Mouse (Mus musculus): Measurements from ENCODE around the gene Clcn6. TPM values are rescaled to one million over a fixed set of nuclear protein-coding genes. Genes with fewer than 3 reads are reported as not detected.

The Clcn6 gene
- total RNA-seq, 2 experiments from 2014 or later, result 93.9 to 94.5 TPM

DNA sequence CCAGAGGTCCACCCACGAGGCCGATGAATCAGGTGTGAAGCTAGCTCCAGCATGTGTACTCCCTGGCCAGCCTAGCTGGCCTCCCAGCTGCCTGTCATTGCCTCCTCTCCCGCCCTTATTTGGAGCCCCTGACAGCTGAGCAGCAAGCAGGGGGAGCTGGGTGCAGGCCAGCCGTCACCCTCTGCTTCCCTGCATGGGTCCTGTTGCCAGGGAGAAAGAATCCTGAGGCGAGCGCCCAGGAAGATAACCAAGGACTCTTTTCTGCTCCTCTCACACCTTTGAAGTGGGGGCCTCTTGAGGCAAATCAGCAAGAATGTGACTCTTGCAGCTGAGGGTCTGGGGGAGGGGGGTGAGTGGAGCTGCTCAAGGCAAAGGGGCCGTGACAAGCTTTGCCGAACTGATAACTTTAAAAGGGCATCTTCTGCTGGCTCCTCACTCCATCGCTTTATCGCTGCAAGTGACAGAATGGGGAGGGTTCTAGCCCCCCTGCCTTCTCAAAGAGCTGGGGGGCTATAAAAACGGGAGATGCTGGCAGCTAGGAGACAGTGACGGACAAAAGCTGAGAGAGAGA lies 38.3 kb downstream of the Clcn6 start, which contains the start of gene Nppa:
TSS of gene Nppa (plus strand) at position 521 of the 571 bp plus-strand sequence.
- no peak for DNase-seq (ENCODE audit: low spot score in 2 of 2)

DNA sequence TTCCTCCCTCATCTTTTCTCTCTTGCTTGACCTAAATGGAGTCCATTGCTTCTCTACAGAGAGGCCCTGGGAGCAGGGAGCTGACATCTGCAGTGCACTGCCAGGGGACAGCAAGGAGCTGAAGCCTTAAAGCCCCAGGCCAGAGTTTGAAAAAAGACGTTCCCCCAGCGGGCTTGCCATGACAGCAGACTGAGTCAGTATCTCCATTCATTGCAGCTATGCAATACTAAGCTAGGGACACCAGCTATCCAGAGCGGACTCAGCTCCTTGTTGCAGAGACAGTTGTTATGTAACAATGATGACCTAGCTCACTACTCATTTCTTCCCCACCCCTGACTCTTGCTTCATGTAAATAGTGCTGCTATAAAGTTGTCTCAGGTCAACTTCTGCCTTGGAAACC lies 43.3 kb downstream of the Clcn6 start:
- DNase-seq (ENCODE audit: low spot score in 2 of 2), result no peak

DNA sequence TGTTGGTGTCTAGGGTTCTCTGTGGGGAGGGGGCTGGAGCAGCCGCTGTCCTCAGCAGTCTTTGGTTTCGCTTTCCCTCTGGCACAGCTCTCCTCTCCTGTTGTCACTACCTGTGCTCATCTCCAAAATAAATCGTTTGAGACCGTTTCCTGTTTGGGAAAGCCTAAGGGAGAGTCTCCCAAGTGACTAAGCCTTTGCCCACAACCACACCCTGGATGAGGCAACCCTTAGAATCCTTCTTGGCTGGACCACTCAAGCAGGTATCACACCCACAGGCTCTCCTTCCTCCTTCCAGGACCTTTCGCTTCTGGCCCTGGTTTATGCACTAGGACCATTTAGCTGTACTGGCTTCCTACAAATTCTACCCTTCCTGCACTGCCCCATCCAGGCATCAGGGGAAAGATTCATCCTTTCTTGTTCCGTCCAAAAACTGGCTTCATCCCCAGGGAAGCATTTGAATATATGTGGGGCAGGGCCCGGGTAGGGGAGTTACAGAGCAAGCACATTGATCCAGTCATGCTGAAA lies 45.0 kb downstream of the Clcn6 start:
- DNase-seq (ENCODE audit: low spot score in 2 of 2), result no peak

DNA sequence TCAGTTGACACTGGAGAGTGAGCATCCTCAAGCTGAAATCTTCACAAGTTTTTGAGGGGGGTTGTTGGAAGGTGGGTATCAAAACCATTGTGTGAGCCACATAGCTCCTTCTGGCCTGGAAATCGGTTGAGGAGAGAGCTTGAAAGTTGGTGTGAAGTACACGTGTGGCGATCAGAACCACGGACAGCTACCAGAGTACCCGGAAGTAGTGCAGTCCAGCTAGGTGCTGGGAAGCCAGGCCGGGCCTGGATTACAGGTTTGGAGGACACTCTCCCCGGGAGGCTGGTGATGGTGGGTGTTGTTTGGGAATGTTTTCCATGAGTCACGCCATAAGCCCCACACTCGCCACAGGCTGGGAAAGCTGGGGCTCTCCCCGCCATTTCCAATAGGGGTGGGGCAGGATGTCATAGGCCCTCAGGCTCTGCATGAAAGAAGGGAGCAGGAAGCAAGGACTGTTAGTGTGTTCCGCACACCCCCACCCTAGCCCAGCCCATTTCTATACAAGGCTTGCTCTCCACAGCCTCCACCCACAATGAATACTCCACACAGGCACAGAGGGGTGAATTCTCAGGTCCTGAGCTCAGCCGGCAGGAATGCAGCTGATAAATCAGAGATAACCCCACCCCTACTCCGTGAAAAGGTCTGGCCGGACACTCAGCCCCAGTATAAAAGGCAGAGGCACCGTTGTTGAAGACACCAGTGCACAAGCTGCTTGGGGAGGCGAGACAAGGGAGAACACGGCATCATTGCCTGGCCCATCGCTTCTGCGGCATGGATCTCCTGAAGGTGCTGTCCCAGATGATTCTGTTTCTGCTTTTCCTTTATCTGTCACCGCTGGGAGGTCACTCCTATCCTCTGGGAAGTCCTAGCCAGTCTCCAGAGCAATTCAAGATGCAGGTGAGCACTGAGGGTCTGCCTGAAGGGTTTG lies 53.2 kb downstream of the Clcn6 start, which contains the start of gene Nppb:
TSS of gene Nppb (plus strand) at position 584 of the 928 bp plus-strand sequence.
- DNase-seq (ENCODE audit: low spot score in 2 of 2), result no peak

DNA sequence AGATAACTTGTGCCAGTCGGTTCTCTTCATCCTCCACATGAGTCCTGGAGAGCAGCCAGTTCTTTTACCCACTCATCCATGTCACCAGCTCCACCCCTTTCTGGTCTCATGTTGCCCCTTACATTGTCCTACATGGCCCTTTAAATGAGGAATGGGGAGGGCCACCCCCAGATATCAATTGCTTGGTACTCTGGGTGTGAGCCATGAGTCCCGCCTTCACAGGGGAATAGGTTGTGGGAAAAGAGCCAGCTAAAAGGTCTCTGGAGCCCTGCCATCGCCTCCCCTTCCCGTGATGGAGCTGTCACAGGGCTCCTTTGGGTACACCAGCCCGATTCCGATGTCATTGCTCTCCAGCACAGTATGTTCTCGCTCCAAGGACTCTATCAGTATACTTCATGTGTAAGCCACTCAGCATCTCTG lies 59.2 kb downstream of the Clcn6 start:
- no peak for DNase-seq (ENCODE audit: low spot score in 2 of 2)

DNA sequence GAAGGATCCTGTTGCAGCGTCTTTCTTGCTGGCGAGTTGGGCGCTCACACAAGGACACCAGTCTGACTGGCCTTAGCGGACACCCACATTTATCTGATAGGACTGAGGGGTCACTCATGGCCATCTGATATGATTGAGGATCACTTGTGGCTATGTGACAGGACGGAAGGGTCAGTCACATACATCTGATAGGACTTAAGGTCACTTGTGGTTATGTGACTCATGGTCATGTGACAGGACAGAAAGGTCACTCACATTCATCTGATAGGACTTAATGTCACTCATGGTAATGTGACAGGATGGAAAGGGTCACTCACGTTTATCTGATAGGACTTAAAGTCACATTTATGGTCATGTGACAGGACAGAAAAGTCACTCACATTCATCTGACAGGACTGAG lies 60.2 kb downstream of the Clcn6 start:
- no peak for DNase-seq (ENCODE audit: low spot score in 2 of 2)

DNA sequence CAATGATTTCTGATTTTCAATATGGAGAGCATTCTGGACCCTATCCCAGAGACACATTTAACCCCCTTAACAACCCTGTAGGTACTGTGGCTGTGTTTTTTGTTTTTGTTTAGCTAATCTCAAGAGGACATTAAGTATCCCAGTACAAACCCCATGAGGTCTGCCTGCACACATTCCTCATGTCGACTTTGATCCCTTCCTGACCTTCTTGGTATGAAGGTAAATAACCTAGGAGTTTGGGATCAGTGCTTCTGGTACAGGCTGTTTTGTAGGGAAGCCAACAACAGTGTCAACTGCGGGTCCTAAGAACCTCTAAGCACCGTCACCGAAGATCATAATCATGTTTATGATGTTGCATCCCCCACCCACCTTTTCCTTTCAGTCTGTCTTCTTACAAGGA lies 60.9 kb downstream of the Clcn6 start:
- no peak for DNase-seq (ENCODE audit: low spot score in 2 of 2)

DNA sequence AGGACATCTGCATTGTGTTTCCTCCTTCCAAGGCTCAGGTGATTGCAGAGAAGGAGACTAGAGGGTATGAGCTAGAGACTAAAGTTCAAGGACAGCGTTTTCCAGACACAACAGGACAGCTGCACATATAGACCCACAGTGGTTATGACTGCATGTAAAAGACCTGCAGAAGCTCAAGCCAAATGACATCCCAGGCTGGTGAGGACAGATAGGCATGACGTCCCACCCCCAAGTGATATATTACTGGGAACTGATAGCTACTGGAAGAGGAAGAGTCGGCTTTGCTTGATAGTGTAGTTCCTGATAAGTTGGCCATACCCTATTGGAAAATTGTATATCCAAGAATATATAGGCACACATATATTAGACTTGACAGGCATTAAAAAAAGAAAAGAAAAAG lies 62.4 kb downstream of the Clcn6 start:
- DNase-seq (ENCODE audit: low spot score in 2 of 2), result no peak

DNA sequence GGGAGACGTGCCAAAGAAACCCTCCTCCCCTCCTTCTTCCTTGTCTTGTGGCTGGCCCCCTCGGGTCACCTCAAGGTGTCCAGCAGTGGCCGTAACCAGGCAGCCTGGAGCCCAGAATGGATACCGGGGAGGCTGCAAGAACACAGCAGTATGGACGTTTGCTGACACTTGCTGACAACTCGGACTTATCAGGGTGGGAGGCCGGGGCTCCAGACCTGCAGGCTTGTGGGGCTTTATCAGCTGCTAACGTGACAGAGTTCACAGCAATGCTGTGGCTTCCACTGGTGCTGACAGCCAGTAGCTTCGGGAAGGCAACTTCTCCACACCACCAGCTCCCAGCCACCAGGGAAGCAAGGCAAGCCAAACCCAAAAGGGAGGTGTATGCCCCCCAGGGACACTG lies 69.3 kb downstream of the Clcn6 start:
- no peak for DNase-seq (ENCODE audit: low spot score in 2 of 2)

DNA sequence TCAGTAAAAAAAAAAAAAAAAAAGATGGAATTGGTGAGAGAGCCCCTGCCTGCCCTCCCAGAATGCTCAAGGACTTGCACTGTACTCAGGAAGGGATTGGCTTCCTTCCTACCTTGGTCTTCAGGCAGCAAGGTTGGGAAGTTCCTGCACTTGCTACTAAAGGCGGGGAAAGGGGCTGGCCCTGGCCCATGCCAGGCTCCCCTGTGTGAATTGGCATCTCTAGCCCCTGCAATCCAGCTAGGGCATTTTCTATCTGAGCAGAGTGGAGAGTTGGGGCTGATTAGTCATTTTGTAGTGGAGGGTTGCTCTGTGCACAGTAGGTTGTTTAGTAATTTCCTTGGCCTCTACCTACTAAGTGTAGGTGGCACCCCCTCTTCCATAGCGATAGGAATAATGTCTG lies 69.8 kb downstream of the Clcn6 start:
- DNase-seq (ENCODE audit: low spot score in 2 of 2), result no peak

DNA sequence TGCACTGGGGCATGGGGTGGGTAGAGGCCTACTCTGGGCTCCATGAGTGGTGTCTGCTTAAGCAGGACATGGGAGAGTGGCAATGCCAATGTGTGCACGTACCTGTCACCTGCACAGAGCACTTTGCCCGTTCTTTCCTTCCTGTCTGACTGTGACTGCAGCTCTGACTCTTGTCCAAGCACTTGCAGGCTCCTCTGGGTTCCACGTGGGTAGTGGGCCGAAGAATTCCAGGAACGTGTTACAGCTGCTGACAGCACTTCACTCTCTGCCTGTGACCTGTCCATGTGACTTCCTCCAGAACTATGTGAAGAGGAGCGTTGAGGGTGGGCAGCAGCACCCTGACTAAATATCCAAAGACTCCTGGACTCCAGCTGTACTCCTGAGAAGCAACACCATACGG lies 72.9 kb downstream of the Clcn6 start:
- DNase-seq (ENCODE audit: low spot score in 2 of 2), result no peak

DNA sequence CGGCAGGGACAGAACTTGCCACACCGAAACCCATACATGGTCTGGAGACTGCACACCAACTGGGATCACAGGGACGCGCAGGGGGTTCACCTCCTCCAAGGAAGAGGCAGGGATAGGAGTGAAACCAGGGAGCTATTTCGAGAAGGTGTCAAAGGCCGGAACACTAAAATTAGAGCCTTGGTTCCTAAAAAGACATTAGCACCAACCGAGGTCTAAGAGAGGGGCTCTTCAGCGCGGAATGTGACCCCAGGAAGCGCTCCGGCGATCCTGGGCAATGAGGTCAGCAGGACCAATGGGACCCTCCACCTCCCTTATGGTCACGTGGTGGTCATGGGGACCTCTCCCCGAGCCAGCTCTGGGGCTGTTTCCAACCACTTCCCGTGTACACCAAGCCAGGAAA lies 75.0 kb downstream of the Clcn6 start:
- DNase-seq (ENCODE audit: low spot score in 2 of 2), result no peak

DNA sequence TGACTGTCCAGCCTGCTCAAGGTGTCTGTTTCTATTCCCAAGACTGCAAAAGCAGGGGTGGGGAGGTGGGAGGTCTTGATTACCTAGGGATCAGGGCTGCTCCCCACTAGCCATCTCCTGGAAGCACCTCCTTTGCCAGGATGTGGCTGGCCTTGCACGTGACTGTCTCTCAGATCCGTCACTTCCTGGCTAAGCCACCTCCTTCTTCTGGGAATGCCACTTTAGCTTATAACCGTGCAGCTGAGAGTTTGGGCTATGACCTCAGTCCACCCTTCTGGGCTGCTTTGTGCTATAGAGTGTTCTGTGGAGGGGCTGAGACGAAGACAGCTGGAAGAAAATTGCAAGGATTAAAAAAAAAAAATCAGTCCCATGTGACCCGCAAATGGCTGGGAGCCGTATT lies 75.8 kb downstream of the Clcn6 start:
- DNase-seq (ENCODE audit: low spot score in 2 of 2), result no peak

DNA sequence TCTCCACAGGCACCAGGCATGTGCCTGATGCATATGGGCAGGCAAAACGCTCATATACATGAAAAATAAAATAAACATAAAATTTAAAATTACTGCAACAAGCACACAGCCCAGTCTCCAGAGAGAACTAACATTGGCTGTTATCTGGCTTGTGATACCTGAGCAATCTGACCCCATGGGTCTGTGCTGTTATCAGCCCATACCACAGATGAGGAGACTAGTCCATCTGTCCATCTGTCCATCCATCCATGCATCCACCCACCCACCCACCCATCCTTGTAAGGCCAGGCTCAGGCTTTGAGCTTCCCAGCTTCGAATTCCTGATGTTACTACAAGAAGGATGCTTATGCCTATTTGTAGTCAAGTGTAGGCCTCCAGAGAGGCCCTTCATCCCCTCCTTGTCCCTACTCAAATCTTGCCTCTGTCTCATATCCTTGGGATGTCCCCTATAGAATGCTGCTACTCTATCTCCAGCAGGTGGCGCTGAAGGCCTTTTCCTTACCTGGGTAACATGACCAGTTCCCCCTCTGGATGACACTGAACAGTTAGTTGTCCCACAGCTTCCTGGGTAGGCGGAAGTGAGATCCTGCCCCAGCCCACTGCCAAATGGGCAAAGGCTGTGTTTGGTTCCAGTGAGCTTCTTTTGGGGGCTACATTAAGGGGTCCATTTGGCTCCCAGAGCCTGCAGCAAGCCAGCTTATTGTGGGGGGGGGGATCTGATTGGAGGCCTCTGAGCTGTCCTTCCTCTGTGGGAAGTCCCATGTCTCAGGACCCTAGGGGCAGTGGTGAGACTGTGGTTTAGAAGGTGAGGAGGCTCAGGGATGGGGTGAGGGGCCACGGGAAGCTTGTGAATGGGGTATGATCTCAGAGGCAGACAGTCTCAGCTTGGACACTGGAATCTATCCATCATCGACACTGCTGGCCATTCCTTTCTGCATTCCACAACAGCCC lies 78.5 kb downstream of the Clcn6 start:
- DNase-seq (ENCODE audit: low spot score in 2 of 2), result peak; percentile 57 to 70

DNA sequence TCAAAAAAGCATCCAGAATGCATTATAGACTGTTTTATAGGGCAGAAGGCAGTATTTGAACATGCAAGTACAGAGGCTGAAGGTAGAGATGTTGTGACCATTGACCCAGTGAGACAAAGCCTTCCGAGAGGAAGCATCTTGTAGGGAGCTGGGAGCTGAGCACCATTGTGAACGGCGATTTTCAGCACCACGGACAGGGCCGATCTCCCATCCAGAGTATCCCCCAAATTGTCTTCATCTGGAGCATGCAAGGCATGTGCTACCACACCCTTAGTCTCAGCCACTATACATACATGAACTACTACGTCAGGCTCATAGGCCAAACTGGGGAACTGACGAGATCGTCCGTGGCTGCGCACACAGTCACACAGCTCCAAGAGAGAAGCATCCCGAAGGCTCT lies 81.5 kb downstream of the Clcn6 start:
- no peak for DNase-seq (ENCODE audit: low spot score in 2 of 2)

Other genes starting within 250 kb of the Clcn6 start
- gene Zfp984, start 229.0 kb downstream of the Clcn6 start, total RNA-seq (2021), result 1 to 10 TPM; 1.2 to 1.4 TPM
- gene Zfp933, start 190.5 kb downstream of the Clcn6 start, total RNA-seq (2021), result 10 to 100 TPM; 20.3 to 21.4 TPM
- 10 to 100 TPM; 15.1 to 15.5 TPM for gene Miip, start 170.0 kb downstream of the Clcn6 start, total RNA-seq (2021)
- 10 to 100 TPM; 13.0 to 13.1 TPM for gene Fv1, start 169.8 kb downstream of the Clcn6 start, total RNA-seq (2021)
- 100 to 1,000 TPM; 198 to 204 TPM for gene Mfn2, start 134.1 kb downstream of the Clcn6 start, total RNA-seq (2021)
- 10 to 100 TPM; 12.1 to 12.6 TPM for gene Plod1, start 102.1 kb downstream of the Clcn6 start, total RNA-seq (2021)
- 10 to 100 TPM; 29.6 to 32.6 TPM for gene 2510039O18Rik, start 97.9 kb downstream of the Clcn6 start, total RNA-seq (2021)
- gene Nppb, start 53.0 kb downstream of the Clcn6 start, total RNA-seq (2021), result not detected
- gene Nppa, start 38.1 kb downstream of the Clcn6 start, total RNA-seq (2021), result under 1 TPM in 1 of 2 experiments, not detected in 1; 0.40 TPM
- 10 to 100 TPM; 29.3 to 34.3 TPM for gene Mthfr, start 256 bp upstream of the Clcn6 start, total RNA-seq (2021)
- gene Agtrap, start 49.2 kb upstream of the Clcn6 start, total RNA-seq (2021), result 10 to 100 TPM in 1 of 2 experiments, 1 to 10 TPM in 1; 6.6 to 10.1 TPM
- 10 to 100 TPM; 10.7 to 17.5 TPM for gene Mad2l2, start 91.6 kb upstream of the Clcn6 start, total RNA-seq (2021)
- gene Draxin, start 91.9 kb upstream of the Clcn6 start, total RNA-seq (2021), result under 1 TPM; 0.19 to 0.21 TPM
- gene Fbxo6, start 113.3 kb upstream of the Clcn6 start, total RNA-seq (2021), result 10 to 100 TPM; 32.1 to 35.3 TPM
- gene Fbxo44, start 121.7 kb upstream of the Clcn6 start, total RNA-seq (2021), result 100 to 1,000 TPM; 137 to 157 TPM
- gene Fbxo2, start 121.8 kb upstream of the Clcn6 start, total RNA-seq (2021), result 100 to 1,000 TPM; 118 to 126 TPM
- gene Disp3, start 249.1 kb upstream of the Clcn6 start, total RNA-seq (2021), result 10 to 100 TPM; 23.4 to 30.0 TPM